Mouse (Mus musculus) megakaryocyte, embryonic 14.5 days (primary cell): ENCODE data around the gene Sh2b2.

Experiments
- FLI1 ChIP-seq: IDR thresholded peaks from 2 replicates; pipeline ENCODE4 v1.6.1; 2012; ENCODE audit warnings: low read length, inconsistent platforms, mixed read lengths
- GATA1 ChIP-seq: IDR thresholded peaks from 3 replicates; pipeline ENCODE4 v1.6.1; 2012; ENCODE audit warnings: mixed read lengths, low read length, inconsistent platforms, borderline replicate concordance

- TF ChIP-seq GATA1: no peak
- no peak for TF ChIP-seq FLI1
Measured at GRCm38 (mm10) chr5:136292361-136292760, 46.0 kb upstream of the Sh2b2 start.
